Mouse (Mus musculus) liver, embryonic 12.5 days (tissue): ENCODE results near the gene Arhgap35. TPM values are rescaled to one million over a fixed set of nuclear protein-coding genes. Genes with fewer than 3 reads are reported as not detected.

ENCODE experiments used
- ATAC-seq: fragments of 200-750 bp; cut with Nextera tagmentation; 2 replicates; pipeline ENCODE4 v1.8.0; 2017; ENCODE audit warnings: moderate number of reproducible peaks, mild to moderate bottlenecking, moderate library complexity
- H3K27ac ChIP-seq: fragments of 300-500 bp; sonication (generic); 2 replicates; pipeline ENCODE4 v1.5.1; 2016; ENCODE audit warnings: mild to moderate bottlenecking
- H3K27me3 ChIP-seq: fragments of 300-500 bp; sonication (generic); replicated peaks from 2 replicates; pipeline ENCODE4 v1.6.1; 2016; ENCODE audit warnings: mild to moderate bottlenecking, moderate library complexity
- H3K36me3 ChIP-seq: fragments of 300-500 bp; sonication (generic); 2 replicates; pipeline ENCODE4 v1.6.1; 2016; ENCODE audit warnings: mild to moderate bottlenecking, moderate library complexity
- H3K4me1 ChIP-seq: fragments of 300-500 bp; sonication (generic); 2 replicates; pipeline ENCODE4 v1.6.1; 2016
- H3K4me2 ChIP-seq: fragments of 300-500 bp; sonication (generic); 2 replicates; pipeline ENCODE4 v1.6.1; 2016; ENCODE audit warnings: mild to moderate bottlenecking, moderate library complexity
- H3K4me3 ChIP-seq: fragments of 300-500 bp; sonication (generic); 2 replicates; pipeline ENCODE4 v1.5.1; 2016; ENCODE audit warnings: mild to moderate bottlenecking, moderate library complexity
- H3K9ac ChIP-seq: fragments of 300-500 bp; sonication (generic); 2 replicates; pipeline ENCODE4 v1.6.1; 2016; ENCODE audit warnings: mild to moderate bottlenecking, moderate library complexity
- H3K9me3 ChIP-seq: fragments of 300-500 bp; sonication (generic); replicated peaks from 2 replicates; pipeline ENCODE4 v1.6.1; 2016; ENCODE audit warnings: mild to moderate bottlenecking, moderate library complexity
- WGBS: fragments of 180-500 bp; shearing (Covaris S2); methylation state at CpG from one replicate; pipeline ENCODE4 v1.1.7; 2016; ENCODE audit not compliant: insufficient replicate concordance; 5-methylcytosine and 5-hydroxymethylcytosine counted together
- polyA plus RNA-seq: library from polyadenylated mRNA; unstranded; fragments of >200 nt; fragmentation: Nextera tagmentation; extraction: Ambion mirVana; gene quantifications from 2 replicates; pipeline ENCODE4 v1.2.1, GENCODE M21; 2016

The Arhgap35 gene
- polyA plus RNA-seq, 1 experiment from 2014 or later = 4.4 TPM

GRCm38 (mm10) chr7:16557251-16557650 lies 57.5 kb downstream of the Arhgap35 start:
- Histone ChIP-seq H3K9me3 (no peaks in the 10 kb centered on the region), H3K4me1 (0 out of 2 replicates have a peak, but pooled peaks cover 6% of the 10 kb centered on the region), H3K27ac (no peak overlapping the region), H3K9ac (no peak overlapping the region), H3K27me3 (no peaks in the 10 kb centered on the region), H3K4me2 (no peak overlapping the region), H3K4me3 (no peak overlapping the region), H3K36me3 (peaks cover 22% of the 10 kb centered on the region)
- no peak for ATAC-seq
- 53% methylated on average over 4 of the region's 4 CpGs for WGBS

DNA sequence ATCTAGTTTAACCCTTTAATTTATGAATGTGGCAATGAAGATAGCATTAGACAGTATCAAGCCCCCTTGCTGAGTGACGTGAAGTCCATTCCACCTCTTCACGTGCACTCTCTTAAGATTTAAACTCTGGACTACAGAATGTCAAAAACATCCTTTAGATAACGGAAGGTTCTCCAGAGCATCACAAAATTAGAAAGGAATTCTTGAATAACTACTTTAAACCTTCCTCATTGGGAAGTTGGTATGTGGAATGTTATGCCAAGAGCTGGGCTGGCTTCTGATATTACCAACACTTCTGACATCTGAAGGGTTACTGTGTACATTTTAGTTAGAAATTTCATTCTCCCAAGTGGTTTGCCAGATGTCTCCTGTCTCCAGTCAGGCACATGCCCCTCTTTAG lies 60.6 kb downstream of the Arhgap35 start:
- H3K9ac ChIP-seq = no peak overlapping the region
- no peak overlapping the region for H3K27ac ChIP-seq
- no peaks in the 10 kb centered on the region for H3K9me3 ChIP-seq
- ATAC-seq = no peak
- H3K4me1 ChIP-seq = 0 out of 2 replicates have a peak, but pooled peaks cover 6% of the 10 kb centered on the region
- WGBS = 79% methylated on average over 3 of the region's 3 CpGs
- H3K36me3 ChIP-seq = 0 out of 2 replicates have a peak, but pooled peaks cover 5% of the 10 kb centered on the region
- H3K27me3 ChIP-seq = no peaks in the 10 kb centered on the region
- no peak overlapping the region for H3K4me2 ChIP-seq
- H3K4me3 ChIP-seq = no peak overlapping the region

- Histone ChIP-seq H3K4me1 (no peaks in the 10 kb centered on the region), H3K36me3 (peaks cover 23% of the 10 kb centered on the region; the same call in 1 of the 2 replicates), H3K9ac (no peak overlapping the region), H3K4me3 (no peak overlapping the region), H3K9me3 (no peaks in the 10 kb centered on the region), H3K27ac (no peak overlapping the region), H3K27me3 (no peaks in the 10 kb centered on the region), H3K4me2 (no peak overlapping the region)
- 64% methylated on average over 1 of the region's 1 CpGs for WGBS
- no peak for ATAC-seq
These were observed 63.2 kb downstream of the Arhgap35 start for GRCm38 (mm10) chr7:16551581-16551980.

GRCm38 (mm10) chr7:16549299-16549698 lies 65.5 kb downstream of the Arhgap35 start:
- WGBS = 80% methylated on average over 1 of the region's 1 CpGs

DNA sequence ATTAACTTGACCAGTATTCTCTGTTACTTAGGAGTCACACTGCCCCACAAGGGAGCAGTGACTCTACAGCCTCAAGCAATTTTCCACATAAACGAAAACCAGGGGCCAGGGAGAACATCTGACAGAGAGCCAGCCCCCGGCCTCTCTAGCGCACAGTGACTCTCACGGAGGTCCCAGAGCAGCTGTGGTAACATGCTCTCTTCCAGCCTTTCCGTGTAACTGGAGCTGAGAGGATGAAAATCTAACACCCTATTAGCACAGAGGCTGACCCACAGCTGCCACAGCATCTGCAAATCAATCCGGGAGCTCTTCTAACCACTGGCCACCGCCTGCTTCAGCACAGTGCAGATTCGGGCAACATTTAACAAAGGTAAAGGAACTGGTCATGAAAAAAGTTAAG lies 70.0 kb downstream of the Arhgap35 start:
- Histone ChIP-seq H3K4me2 (no peak overlapping the region), H3K27ac (no peak overlapping the region), H3K4me3 (no peak overlapping the region), H3K9me3 (no peaks in the 10 kb centered on the region), H3K27me3 (no peaks in the 10 kb centered on the region), H3K9ac (no peak overlapping the region), H3K36me3 (peaks cover 50% of the 10 kb centered on the region), H3K4me1 (no peaks in the 10 kb centered on the region)
- no peak for ATAC-seq
- 83% methylated on average over 8 of the region's 8 CpGs for WGBS

More at GRCm38 (mm10) chr7:16549299-16549698, 65.5 kb downstream of the Arhgap35 start:
- no peaks in the 10 kb centered on the region for H3K9me3 ChIP-seq
- peaks cover 37% of the 10 kb centered on the region for H3K36me3 ChIP-seq
- H3K4me1 ChIP-seq = no peaks in the 10 kb centered on the region
- no peak for ATAC-seq
- H3K4me2 ChIP-seq = no peak overlapping the region
- H3K27ac ChIP-seq = no peak overlapping the region
- no peaks in the 10 kb centered on the region for H3K27me3 ChIP-seq
- H3K4me3 ChIP-seq = no peak overlapping the region
- H3K9ac ChIP-seq = no peak overlapping the region

GRCm38 (mm10) chr7:16537220-16537903 lies 77.4 kb downstream of the Arhgap35 start:
- no peak overlapping the region for H3K4me2 ChIP-seq
- no peak overlapping the region for H3K9ac ChIP-seq
- no peak overlapping the region for H3K4me3 ChIP-seq
- 75% methylated on average over 5 of the region's 5 CpGs for WGBS
- no peaks in the 10 kb centered on the region for H3K4me1 ChIP-seq
- no peaks in the 10 kb centered on the region for H3K9me3 ChIP-seq
- peaks cover 36% of the 10 kb centered on the region for H3K36me3 ChIP-seq
- no peak overlapping the region for H3K27ac ChIP-seq
- ATAC-seq = no peak
- H3K27me3 ChIP-seq = no peaks in the 10 kb centered on the region

DNA sequence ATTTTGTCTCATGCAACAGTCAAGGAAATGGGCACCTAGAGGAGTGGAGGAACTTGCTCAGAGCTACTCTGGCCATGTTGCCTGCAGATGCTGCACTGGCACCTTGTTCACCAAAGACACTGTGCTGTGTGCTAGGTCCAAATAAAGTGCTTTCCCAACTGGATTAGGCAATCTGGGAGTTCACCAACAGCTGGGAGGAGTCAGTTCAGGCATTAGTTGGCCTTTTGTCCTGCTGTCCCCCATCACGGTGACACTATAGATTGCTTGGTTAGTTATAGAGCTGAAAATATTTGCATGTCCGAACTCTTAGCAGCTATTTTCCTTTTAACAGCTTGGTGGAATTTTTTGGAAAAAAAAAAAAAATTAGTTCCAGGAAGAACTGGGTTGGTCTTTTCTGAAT lies 88.8 kb downstream of the Arhgap35 start:
- Histone ChIP-seq H3K9ac (no peak overlapping the region), H3K4me2 (no peak overlapping the region), H3K4me3 (no peak overlapping the region), H3K36me3 (peaks cover 11% of the 10 kb centered on the region), H3K27me3 (no peaks in the 10 kb centered on the region), H3K4me1 (no peaks in the 10 kb centered on the region), H3K27ac (no peak overlapping the region), H3K9me3 (no peaks in the 10 kb centered on the region)
- ATAC-seq = 0 out of 2 replicates have a peak, but pooled peaks have one; percentile 27
- 69% methylated on average over 2 of the region's 2 CpGs for WGBS

DNA sequence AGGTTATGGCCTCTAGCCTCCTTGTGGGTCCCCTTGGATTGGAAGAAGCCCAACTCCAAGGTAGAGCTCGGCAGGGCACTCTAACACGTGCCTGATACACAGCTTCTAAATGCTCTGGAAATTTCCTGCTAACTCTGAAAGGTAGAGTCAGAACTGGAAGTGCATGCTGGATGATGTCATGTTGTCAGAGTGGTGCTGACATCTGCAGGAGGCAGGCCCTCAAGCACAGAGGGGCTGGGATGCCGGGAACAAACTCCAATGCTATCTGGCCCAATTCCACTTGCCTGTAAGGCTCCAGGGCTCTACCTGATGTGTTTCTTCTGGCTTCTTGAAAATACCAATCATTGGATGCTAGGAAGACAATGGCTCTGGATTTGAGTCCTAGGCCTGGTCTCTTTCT lies 89.3 kb downstream of the Arhgap35 start:
- Histone ChIP-seq H3K4me3 (no peak overlapping the region), H3K27ac (no peak overlapping the region), H3K36me3 (peaks cover 6% of the 10 kb centered on the region; the same call in 1 of the 2 replicates), H3K4me1 (peaks cover under 1% of the 10 kb centered on the region; the same call in 1 of the 2 replicates), H3K4me2 (no peak overlapping the region), H3K9me3 (no peaks in the 10 kb centered on the region), H3K27me3 (no peaks in the 10 kb centered on the region), H3K9ac (no peak overlapping the region)
- 74% methylated on average over 3 of the region's 3 CpGs for WGBS
- ATAC-seq = no peak

DNA sequence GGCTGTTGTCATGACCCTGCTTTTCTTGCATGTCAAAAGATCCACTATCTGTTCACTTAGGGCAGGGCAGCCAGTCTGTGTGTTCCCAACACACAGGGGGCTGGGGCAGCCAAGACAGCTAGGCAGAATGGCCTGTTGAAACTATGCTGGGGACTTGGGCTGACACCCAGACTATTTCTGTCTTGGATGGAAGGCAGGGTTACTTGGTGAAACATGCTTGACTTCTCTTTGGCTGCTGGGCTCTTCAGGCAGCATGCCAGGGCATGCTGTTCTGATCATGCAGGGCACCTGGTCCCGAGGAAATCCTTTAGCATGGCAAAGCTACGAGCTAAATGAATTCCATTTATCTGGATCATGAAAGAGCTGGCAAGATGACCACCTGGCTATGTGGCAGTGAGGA lies 90.5 kb downstream of the Arhgap35 start:
- Histone ChIP-seq H3K9me3 (no peaks in the 10 kb centered on the region), H3K27ac (no peak overlapping the region), H3K4me1 (peaks cover 6% of the 10 kb centered on the region; the same call in 1 of the 2 replicates), H3K4me2 (no peak overlapping the region), H3K27me3 (no peaks in the 10 kb centered on the region), H3K36me3 (peaks cover 6% of the 10 kb centered on the region; the same call in 1 of the 2 replicates), H3K9ac (no peak overlapping the region), H3K4me3 (no peak overlapping the region)
- no peak for ATAC-seq
- WGBS = 75% methylated on average over 2 of the region's 2 CpGs

DNA sequence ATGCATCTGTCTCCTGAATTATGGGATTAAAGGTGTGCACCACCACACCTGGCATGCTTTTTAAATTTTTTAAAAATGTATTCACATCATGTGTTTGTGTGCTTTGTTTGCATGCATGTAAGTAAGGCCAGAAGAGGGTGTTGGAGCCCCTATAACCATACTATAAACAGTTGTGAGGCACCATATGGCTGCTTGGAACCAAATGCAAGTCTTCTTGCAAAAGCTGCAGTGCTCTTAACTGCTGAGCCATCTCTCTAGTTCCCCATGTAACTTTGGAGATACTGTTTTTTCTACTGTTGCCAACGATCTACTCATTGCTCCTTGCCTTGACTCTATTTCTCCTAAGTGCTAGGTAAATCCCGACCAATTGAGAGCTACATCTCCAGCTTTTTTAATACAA lies 95.5 kb downstream of the Arhgap35 start:
- WGBS = 80% methylated on average over 2 of the region's 2 CpGs
- H3K4me3 ChIP-seq = no peak overlapping the region
- H3K9me3 ChIP-seq = no peaks in the 10 kb centered on the region
- peaks cover 15% of the 10 kb centered on the region; the same call in 1 of the 2 replicates for H3K36me3 ChIP-seq
- no peak overlapping the region for H3K27ac ChIP-seq
- ATAC-seq = no peak
- no peaks in the 10 kb centered on the region for H3K27me3 ChIP-seq
- peaks cover 6% of the 10 kb centered on the region; the same call in 1 of the 2 replicates for H3K4me1 ChIP-seq
- no peak overlapping the region for H3K4me2 ChIP-seq
- H3K9ac ChIP-seq = no peak overlapping the region

DNA sequence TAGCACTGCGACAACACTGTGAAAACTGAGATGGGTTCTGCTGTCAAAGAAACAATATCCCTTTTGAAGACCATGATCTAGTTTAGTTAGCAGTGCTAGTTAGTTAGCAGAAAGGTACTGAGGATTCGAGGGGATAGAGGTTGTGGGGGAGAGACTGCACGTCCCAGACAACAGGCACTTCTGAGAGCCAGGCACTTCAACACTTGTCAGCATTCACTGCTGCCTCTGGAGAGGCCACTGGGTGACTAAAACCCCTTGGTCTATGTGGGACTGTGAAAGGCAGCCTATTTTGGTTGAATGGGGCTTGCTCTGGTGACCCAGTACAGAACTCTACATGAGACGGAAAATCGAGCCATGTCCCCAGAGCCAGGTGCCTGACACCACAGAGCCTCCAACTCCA lies 97.6 kb downstream of the Arhgap35 start:
- H3K4me2 ChIP-seq = no peak overlapping the region
- H3K27ac ChIP-seq = no peak overlapping the region
- WGBS = 83% methylated on average over 5 of the region's 5 CpGs
- no peak overlapping the region for H3K9ac ChIP-seq
- peaks cover 6% of the 10 kb centered on the region; the same call in 1 of the 2 replicates for H3K4me1 ChIP-seq
- no peaks in the 10 kb centered on the region for H3K27me3 ChIP-seq
- no peaks in the 10 kb centered on the region for H3K9me3 ChIP-seq
- no peak overlapping the region for H3K4me3 ChIP-seq
- peaks cover 16% of the 10 kb centered on the region; the same call in 1 of the 2 replicates for H3K36me3 ChIP-seq
- ATAC-seq = no peak

DNA sequence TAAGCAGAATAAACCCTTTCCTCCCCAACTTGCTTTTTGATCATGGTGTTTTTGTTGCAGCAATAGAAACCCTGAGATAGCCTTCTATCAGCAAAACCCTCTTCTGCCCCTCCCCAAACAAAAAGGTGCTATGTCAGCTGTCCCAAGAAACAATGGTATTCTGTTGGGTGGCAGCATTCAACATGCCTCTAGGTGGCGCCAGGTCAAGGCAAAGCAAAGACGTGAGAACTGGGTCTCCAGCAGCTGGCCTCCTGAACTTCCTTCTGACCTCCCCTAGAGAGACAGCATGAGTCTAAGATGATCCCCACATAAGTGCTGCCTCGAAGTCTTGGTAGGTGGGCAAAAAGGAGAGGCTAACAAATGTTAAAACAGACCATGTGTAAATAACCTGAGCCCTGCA lies 107.5 kb downstream of the Arhgap35 start:
- Histone ChIP-seq H3K27me3 (no peaks in the 10 kb centered on the region), H3K9me3 (no peaks in the 10 kb centered on the region), H3K9ac (no peak overlapping the region), H3K36me3 (peaks cover 63% of the 10 kb centered on the region), H3K4me2 (no peak overlapping the region), H3K4me3 (no peak overlapping the region), H3K27ac (no peak overlapping the region), H3K4me1 (no peaks in the 10 kb centered on the region)
- ATAC-seq = peak; percentile 21; the same call in 1 of the 2 replicates
- 10% methylated on average over 3 of the region's 3 CpGs for WGBS
